Mouse (Mus musculus): ENCODE measurements around the gene Vmn1r59. TPM values are rescaled to one million over a fixed set of nuclear protein-coding genes. Genes with fewer than 3 reads are reported as not detected.

The Vmn1r59 gene
- not detected in 2 replicates for polyA plus RNA-seq (2012; rRNA removed; ENCODE audit: low replicate concordance)

DNA sequence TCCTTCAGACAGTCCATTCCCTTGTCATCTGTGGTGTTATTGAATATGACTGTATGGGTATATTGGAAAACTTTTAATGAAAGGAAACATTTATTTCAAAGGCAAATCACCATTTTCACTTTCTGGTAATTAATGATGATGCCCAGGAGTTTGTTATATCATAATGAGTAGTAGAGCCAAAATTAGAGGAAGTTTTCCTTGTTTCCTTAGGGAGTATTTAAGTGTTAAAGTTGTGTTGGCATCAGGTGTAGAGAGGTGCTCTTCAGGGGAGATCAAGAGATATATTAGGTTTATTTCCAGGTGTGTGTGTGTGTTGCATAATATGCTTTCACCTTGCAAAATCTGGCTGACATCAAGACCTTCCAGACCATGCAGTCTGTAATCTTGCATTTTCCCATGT is at the start of gene Vmn1r59:
TSS of gene Vmn1r59 (minus strand) at position 101 of the 400 bp plus-strand sequence.

DNA sequence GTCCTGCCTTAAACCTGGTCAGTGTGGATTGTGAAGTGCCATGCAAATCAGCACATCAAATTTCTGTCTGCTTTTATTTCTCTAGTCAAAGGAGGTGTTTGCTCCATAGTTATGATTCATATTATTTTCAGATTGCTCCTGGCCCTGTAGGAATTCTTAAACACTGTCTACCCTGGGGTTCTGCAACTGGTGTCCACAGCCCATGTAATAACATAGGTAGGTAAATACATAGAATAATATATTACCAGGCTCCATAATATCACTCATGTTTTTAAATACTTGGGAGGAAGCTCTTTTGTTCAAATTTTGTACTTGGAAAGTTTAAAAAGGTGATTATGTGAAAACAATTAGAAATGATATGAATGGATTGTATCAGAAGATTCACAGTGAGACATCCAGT is 37.3 kb upstream of the Vmn1r59 start, which contains the start of gene Vmn2r28:
TSS of gene Vmn2r28 (minus strand) at position 101 of the 400 bp plus-strand sequence.

GRCm38 (mm10) chr7:5413296-5413695 is 43.3 kb downstream of the Vmn1r59 start, which contains the start of gene Vmn1r58:
Vmn1r58 (minus strand) TSS chr7:5413396.

Other genes with a start within 250 kb of the Vmn1r59 start
- not detected in 2 replicates for gene Vmn1r57, start 238.3 kb downstream of the Vmn1r59 start, polyA plus RNA-seq (2012; rRNA removed; ENCODE audit: low replicate concordance)
- not detected in 2 replicates for gene Gm5065, start 106.2 kb downstream of the Vmn1r59 start, polyA plus RNA-seq (2012; rRNA removed; ENCODE audit: low replicate concordance)
- gene Nlrp2, start 105.7 kb downstream of the Vmn1r59 start, polyA plus RNA-seq (2012; rRNA removed; ENCODE audit: low replicate concordance): not detected in 2 replicates
- gene Vmn1r58, start 43.4 kb downstream of the Vmn1r59 start, polyA plus RNA-seq (2012; rRNA removed; ENCODE audit: low replicate concordance): not detected in 2 replicates
- gene Vmn2r28, start 37.2 kb upstream of the Vmn1r59 start, polyA plus RNA-seq (2012; rRNA removed; ENCODE audit: low replicate concordance): not detected in 2 replicates
- not detected in 2 replicates for gene Vmn1r60, start 90.5 kb upstream of the Vmn1r59 start, polyA plus RNA-seq (2012; rRNA removed; ENCODE audit: low replicate concordance)
- not detected in 2 replicates for gene Vmn1r61, start 156.5 kb upstream of the Vmn1r59 start, polyA plus RNA-seq (2012; rRNA removed; ENCODE audit: low replicate concordance)
- not detected in 2 replicates for gene Vmn1r62, start 216.9 kb upstream of the Vmn1r59 start, polyA plus RNA-seq (2012; rRNA removed; ENCODE audit: low replicate concordance)

Data from subcutaneous adipose tissue, adult 2 months (tissue).